Mouse (Mus musculus) spleen, postnatal 10 days (tissue): ENCODE measurements around the gene Slc39a11.

ENCODE experiments used
- DNase-seq, 2 experiments: peaks; one replicate each; pipeline ENCODE4 v3.0.0; 2021 to 2022; ENCODE audit warnings: low spot score in 2 of 2

The Slc39a11 gene

DNA sequence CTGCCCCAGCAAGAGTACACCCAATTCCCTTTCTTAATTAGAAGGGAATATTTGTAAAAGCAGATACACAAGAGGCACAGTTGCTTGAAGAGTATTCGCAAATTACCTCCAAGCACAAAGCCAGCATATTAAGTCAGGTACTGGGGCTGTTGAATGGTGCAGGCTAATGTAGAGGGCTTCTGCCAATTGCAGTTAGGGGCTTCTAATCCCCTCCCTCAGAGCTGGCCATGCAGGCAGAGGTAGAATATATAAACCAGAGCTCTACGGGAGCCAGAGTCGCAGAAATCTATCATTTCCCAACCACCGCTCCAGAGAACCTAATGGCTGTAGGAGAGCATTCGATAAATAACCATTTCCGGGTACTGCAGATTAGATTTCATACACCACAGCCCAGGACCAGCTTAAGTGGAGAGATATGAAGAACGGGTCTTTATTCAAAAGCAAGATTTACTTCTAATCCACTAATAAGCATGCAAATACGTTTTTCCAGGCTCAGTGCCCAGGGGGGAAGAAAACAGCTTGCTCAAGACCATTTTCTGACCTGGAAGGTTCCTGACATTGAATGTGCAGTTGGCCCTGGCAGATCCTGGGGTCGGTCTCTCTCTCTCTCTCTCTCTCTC, 302.9 kb downstream of the Slc39a11 start:
- no peak for DNase-seq

DNA sequence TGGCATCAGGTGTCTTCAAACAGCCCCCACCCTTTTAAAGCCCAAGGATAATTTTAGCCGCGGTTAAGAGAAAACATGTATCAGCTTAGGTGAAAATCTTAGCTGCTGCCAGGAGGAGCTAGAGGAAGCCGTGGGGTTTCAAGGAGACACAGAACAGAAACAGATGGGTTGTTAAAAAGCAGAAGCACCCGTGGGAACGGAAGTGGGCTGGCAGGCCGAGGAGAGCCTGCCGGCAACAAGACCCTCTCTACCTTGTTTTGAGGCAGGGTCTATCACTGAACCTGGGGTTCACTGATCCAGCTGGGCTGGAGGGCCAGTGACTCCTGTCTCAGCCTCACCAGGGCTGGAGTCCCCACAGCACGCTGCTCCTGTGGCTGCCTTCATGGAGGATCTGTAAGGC, 310.1 kb downstream of the Slc39a11 start:
- DNase-seq = peak; percentile 13 to 45

DNA sequence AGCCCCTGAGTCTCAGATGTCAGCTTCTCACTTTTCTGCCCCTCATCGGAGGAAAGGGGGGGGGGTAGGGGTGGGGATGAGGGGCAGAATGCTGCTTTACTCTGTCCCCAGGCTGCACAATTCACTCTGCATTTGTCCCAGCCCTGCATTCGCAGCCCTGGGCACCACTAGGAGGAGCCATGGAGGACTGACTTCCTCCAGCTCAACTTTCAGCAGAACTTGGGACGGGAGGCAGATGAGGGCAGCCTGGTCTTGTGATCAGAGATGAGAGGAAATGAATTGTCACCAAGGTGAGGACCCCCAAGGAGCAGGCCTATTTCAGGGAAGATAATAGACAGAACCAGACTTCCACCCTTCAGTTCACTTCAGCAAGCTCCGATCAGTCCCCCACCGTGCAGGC, 311.3 kb downstream of the Slc39a11 start:
- DNase-seq = peak in 1 of 2 experiments; percentile 33

DNA sequence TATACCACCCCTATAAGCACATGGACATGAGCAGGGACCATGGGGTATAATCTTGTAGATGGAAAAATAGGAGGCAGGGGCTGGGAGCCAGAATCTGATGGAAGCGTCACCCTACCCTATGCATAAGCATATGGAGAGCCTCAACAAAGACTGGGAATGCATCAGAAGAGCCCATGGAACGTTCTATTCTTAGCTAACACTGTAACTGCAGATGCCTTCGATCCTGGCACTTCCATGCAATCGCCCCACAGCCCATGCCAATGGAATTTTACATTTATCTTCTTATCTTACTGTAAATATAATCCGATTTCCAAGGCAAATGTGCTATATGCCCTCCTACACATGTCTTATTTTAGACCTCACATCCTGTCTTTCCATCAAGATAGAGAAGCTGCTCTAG, 314.2 kb downstream of the Slc39a11 start:
- no peak for DNase-seq

DNA sequence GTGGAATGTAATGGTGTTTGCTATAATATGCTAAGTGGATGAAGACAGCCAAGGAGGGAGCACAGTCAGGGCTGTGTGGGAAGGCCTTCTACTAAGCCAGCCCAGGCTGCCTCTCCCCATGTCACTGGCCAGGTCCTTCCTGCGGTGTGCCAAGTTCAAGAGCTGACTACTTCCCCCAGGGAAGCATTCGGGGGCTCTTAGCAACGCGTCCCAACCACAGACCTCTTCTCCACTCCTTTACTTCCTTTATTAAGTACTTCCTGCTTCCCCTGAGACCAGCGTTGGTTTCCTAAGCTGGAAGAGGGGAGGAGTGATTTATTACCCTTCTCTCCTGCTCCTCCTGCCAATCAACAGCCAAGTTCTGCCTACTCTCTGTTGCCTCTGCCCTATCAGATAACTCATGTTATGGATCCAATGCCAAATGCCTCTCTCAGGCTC, 315.4 kb downstream of the Slc39a11 start:
- no peak for DNase-seq

DNA sequence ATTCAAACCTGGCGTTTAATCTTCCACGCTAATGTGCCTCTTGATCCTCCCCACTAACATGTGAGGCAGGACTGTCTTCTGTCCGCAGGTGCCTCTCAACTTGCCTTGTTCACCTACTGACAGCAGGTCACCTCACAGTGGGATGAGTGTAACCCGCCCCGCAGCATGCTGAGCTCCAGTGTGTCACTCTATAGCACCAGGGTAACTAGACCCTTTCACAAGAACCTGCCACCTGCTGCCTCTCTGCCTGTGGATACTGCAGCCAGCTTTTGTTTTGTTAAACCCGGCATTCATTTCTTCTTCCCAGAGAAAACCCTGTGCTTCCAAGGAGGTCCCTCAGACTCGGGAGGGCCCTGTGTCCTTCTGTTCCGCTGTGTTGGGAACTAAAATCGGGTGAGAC, 316.3 kb downstream of the Slc39a11 start:
- no peak for DNase-seq

DNA sequence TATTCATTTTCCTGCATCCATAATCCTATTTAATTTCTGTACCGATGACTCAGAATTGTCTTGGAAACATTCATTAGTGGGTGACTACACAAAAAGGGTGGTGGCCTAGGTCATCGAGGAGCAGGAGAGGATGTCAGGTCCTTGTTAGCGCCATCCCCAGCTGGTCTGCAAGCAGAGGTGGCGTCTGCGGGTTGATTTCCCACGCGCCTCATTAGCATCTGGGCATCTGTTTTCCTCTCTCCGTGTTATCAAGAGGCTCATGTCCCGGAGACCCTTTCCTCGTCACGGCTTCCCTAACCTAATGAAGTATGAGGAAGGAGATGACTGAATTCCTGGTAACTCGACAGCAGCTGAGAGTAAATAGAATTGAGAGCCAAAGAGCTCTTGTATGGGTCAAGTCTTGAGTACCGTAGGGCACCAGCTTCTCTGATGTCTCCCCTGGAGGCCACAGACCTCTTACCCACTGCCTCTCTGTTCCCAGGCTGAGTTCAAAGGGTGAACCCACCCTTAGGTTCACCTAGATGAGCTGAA, 319.8 kb downstream of the Slc39a11 start:
- DNase-seq = no peak

DNA sequence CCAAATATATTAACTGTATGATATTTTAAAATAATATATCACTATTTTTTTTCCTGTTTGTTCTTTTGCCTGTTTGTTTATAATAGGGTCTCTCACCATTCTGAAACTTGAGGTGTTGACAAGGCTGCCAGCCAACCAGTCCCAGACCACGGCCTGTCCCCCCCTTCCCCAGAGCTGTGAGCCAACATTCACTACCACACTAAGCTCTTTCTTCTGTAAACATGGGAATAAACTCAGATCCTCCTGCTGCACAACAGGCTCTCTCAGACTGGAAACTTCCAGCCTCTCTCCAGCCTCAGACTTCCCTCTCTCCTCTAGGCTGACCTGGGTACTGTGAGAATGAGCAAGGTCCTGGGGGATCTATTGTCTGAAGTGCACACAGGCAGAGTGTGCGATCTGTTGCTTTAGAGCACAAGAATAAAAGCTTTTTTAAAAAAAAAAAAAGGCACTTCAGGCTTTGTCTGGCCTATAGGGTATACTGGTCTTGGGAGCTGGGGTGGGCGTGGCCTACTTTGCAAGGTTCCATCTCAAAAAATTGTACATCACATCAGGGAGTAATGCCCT, 322.3 kb downstream of the Slc39a11 start:
- DNase-seq = no peak

DNA sequence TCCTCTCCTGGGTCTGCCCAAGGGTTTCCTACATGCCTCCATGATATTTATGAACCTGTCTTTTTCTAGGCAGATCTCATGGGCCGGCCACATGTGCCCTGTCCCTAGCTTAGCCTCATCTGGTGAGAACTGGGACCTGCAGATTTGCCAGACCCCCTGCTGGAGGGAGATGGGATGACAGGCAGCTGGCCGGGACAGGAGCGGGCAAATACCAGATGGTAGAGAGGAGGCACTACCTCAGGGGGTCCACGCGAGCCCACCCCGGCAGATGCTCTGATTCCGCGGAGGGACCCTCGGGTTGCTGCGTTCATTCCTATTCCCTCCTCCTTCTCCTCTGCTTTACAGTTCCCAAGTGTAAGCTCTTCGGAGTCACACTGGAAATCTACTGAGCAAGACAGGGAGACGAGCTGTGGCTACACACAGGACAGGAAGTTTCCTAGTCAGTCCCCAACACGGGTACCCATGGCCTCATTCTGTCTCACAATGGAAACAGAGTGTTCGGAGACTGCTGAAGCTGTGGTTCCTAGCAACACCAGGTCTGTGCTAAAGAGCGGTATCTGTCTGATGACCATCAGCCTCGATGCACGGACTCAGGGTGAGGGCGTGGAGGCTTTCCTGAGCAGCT, 323.4 kb downstream of the Slc39a11 start:
- DNase-seq = peak; percentile 60 to 80

DNA sequence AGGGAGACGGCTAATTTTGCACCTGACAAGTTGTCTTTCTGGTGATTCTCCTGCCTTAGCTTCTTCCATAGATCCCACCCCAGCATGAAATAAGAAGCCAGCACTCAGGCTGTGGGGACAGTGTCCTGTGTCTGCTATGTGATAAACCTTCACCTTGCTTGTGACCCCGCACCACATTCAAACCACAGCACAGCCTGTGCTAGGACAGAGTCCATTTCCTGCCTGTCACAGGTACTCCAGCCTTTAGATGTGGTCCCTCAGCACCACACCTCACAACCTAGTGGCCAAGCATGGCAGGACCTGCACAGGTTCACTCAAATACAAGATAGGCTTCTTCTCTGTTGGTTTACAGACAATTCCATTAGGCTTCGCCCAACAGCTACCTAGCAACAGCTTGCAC, 328.3 kb downstream of the Slc39a11 start:
- DNase-seq = no peak

DNA sequence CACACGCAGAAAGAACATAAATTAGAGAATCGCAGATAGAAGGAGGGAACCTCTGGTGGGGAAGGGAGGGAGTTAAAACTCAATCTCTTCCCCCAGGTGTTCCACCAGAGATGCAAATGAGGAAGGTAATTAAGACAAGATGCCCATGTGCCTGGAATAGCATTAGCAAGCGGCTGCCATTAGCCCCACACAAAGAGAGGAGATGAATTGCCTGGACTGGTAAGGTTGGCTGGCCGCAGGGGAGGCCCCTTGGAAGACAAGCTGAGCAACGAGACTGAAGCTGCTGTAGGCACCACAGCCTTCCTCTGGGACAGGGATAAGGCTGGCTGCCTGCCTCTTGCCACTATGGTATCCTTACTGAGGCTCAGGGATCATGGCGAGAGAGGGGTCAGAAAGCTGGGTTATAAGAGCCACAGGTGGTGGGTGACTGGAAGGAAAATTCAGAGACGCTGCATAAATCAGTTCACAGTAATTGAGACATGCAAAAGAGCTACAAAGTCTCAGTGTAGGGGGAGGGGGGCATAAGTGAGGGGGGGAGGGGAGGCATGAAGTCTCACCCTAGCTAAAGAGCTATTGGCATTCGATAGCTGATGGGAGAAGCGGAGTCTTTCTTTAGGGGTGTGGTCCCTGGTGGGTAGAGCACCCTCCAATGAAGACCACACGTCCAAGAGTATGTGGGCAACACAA, 340.5 kb downstream of the Slc39a11 start:
- DNase-seq = no peak

DNA sequence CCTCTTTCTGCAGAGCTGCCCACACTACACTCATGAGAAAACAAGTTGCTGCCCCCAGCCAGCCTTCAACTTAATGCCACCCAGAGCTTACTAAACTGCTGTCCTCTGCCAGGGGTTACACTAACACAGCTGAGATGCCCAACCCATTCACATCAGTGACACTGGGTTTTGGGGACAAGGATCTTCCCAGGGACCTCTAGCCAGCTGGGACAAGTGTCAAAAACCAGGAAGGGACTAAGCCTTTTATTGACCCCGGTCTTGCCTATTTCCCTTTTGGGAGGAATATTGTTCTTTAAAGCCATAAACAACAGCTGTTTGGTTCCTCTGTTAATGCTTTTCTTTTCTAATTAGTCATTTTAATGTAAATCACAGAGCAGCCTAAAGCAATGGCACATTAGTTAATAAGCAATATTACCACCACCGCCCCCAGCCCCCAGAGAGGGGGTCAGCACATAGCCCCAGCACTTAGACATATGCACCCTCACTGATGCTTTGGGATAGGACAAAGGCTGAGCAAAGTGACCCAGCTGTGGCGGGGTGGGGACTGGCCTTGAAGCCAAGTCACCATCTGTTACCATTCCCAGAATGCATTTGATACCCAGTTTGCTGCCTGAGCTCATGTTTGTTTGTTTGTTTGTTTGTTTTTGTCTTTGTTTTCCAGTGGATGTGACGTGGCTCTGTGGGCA, 341.5 kb downstream of the Slc39a11 start:
- no peak for DNase-seq

DNA sequence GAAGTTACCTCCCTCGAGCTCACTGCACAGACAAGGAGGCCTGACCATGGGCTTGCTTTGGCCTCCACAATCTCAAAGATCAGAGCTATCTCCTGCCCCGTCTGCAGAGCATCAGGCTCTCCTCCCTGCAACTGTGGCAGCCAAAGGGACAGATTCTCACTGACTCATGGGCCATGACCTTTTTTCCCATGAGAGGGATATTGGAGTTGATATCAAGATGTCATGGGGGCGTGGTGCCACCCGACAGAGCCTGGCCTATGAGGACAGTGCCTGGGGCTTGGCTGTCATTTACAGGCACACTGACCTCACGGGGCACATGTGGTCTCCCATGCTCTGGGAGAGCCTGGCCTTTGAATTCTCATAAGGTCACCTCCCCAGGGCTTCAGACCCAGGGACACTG, 346.7 kb downstream of the Slc39a11 start:
- DNase-seq = no peak

DNA sequence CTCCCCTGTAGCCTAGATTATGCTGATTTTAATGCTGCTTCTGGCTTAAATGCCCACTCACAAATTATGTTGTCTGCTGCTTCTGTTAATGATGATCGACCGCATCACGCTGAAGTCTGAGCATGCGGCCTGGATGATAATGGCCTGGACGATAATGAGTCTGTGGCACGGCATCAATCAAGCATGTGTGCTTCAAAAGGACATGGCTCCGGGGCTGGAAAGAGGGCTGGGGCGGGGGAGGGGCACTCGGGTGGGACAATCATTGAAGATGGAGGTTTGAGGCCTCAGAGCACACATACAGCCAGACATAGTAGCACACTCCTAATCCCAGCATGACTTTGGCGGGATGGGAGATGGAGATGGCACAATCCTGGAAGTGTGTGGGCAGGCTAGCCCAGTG, 350.4 kb downstream of the Slc39a11 start:
- DNase-seq = no peak

DNA sequence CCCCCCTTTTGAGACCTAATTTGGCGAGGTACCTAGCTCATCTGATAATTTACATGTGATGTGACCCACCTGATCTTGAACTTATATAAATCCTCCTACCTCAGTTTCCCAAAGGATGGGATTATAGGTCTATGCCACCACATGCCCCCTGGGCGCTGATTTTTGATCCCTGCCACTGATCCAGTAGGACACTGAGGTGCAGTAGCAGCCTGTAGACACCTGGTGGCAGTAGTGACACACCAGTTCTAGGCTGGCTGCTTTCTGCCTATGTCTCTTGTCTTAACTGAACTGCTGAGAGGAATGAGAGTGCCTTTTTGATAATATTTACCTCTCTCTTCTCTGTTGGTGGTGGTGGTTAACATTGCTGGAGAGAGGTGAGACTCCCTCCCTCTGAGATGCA, 352.1 kb downstream of the Slc39a11 start:
- peak; percentile 38 to 68 for DNase-seq

DNA sequence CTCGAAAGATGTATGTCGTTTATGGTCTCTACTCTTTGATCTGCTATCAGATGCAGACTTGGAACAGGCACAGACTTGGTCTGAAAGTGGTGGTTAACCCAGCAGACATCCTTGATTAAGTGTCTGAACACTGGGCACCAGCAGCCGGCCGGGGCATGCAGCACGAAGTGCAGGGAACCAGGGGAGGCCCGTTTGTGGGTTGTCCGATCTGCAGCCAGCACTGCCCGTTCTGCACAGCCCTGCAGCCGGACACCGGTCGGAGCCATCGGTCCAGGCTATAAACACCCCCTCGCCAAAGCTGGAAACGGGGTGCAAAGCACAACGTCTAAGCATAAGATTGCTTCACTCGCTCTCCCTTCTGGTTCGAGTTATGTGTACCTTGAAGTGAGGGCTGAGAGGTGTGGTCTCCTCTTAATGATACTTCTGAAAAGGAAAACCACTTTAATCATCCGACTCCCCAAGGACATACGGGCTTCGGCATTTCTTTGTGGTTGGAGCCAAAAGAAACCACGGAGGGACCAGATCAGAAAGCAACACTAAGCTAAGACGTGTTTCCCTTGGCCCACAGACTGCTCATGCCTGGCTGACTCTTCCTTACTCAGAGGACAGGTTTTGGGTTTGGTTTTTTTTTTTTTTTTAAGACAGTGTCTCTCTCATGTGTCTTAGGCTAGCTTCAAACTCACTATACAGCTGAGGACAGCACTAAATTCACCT, 352.8 kb downstream of the Slc39a11 start:
- DNase-seq = no peak

DNA sequence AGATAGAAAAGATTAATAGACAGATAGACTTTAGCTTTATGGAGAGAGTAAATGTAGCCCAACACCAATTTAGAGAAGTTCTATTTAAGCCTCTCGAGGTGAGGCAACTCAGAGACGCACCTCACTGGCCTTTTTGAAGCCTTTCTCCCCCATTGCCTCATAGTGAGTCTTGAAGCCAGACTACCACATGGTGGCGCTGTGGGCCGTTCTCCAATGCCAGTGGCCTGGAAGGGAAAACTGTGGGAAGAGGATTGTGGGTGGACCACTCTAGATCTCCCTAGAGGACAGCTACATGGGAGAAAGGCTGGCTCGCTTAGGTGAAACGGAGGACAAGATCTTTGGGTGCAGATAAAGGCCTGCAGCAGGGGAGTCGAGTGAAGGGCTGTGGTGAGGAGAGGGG, 353.7 kb downstream of the Slc39a11 start:
- DNase-seq = peak; percentile 12 to 65

DNA sequence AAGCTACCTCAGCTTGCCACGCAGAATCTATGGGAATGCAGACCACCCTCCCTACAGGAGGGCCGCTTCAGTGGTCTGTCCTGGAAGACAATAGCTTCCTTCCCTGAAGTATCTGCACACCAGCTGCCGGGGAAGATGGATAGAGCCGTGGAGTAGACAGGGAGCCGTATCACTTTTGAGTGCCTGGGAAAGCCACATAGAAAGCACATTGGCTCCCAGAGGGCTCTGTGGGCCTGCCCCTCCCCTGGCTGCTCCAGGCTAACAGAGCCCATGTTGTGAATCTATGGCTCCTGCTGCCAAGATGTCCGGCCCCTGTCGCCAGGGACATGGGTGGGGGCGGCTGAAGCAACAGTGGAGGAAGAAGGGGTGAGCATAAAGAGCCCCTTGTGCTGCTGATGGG, 355.4 kb downstream of the Slc39a11 start:
- DNase-seq = no peak

DNA sequence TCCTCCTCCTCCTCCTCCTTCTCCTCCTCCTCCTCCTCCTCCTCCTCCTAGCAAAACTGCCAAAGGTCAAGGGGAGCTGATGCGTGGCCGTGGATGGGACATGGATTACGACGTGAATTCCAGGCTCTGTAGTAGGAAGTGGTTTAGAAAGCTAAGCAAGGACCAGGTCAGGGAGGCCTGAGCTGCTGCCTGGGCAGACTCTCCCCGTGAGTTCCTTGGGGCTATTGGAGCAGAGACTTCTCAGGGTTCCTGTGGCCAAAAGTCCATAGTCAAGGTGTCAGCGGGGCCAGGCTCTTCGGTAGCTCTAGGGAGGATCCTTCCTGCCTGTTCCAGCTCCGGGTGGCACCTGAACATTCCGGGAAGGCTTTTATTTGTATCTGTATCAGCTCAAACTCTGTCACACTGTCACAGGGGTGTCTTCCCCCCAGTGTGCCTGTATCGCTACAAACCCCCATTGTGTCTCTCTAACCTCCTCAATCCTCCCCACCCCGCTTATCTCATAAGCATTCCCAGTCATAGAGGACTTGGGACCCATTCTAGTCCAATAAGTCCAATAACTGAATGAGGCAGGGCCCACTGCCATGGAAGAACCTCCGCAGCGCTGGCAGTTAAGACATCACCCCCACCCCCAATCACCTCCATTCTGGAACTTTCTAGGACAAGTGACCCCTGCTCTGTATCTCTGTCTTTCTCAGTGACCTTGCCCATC, 356.8 kb downstream of the Slc39a11 start:
- no peak for DNase-seq

DNA sequence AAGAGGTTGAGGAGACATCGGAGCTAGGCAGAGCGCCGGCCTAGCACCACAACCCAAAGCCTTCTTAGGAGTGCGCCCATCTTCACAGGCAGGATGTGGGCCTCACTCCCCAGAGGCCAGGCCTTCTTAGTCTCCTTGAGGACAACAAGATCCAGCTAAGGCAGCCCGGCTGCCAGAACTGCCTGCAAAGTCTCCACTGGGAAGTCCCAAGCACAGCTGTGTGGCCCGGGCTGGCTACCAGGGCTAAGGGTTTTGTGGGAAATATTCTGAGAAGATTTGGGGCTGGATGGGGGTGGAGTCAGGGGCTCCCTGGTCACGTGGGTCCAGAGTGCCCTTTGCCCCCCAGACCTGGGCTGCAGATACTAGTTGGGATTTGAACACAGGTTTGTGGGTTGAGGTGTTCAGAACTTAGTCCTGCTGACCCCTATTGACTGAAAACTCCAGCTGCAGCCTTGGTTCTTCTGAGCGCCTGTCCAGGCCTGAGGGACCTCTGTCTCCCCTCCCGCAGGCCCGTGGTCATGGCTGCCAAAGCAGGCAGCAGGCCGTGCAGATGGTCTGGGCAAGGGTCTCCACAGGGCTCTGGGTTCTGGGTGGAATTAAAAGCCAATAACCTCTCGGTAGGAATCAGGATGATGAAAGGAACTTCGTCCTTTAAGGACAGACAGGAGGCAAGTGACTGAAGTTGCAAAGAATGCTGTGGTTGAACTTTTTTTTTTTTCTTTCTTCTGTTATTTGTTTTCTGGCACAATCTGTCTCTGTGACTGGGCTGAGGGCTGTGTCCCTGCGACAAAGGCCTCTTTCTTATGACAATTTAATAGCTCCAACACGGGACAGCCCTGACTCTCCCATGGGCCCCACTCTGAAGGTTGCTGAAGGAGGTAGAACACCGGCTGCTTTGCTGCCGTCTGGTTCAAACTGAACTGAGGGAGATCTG, 357.8 kb downstream of the Slc39a11 start:
- DNase-seq = no peak
